Mouse (Mus musculus) R1 (cell line): Measurements from ENCODE around the gene Ap1g2.

Experiments used
- DNase-seq: peaks from one replicate; pipeline ENCODE4 v3.0.0-alpha.2; 2018; ENCODE audit warnings: low read depth, low spot score

Gene Ap1g2

GRCm38 (mm10) chr14:55059931-55060330 lies 46.5 kb downstream of the Ap1g2 start:
- DNase-seq, result no peak

GRCm38 (mm10) chr14:55059009-55059408 lies 47.4 kb downstream of the Ap1g2 start:
- DNase-seq, result no peak

GRCm38 (mm10) chr14:55055167-55055834 lies 51.1 kb downstream of the Ap1g2 start:
- DNase-seq, result no peak

- no peak for DNase-seq
Measured at GRCm38 (mm10) chr14:55054191-55054749, 52.1 kb downstream of the Ap1g2 start.

- no peak for DNase-seq
Measured at GRCm38 (mm10) chr14:55053708-55054190, 52.6 kb downstream of the Ap1g2 start.

GRCm38 (mm10) chr14:55053050-55053449 lies 53.3 kb downstream of the Ap1g2 start:
- no peak for DNase-seq

- DNase-seq, result no peak
Measured at GRCm38 (mm10) chr14:55052496-55052895, 53.9 kb downstream of the Ap1g2 start.
